Mouse (Mus musculus) MEL (cell line): ENCODE measurements at regions not wholly inside any gene's neighbourhood (a gene's known extent, or its start where the extent isn't known, plus 50 kb on each side); places are given as distances from the start of the nearest gene placed in this dataset.

Source experiments
- CTCF ChIP-seq, 3 experiments: IDR thresholded peaks in 2 of 3; conservative IDR thresholded peaks in 1 of 3; 2 replicates each; pipeline ENCODE4 v1.5.1; 2011 to 2012; ENCODE audit warnings: low read length in 3 of 3, low read depth in 2 of 3, mild to moderate bottlenecking in 2 of 3, improper control_type of control experiment in 1 of 3, inconsistent platforms in 1 of 3, mixed read lengths in 1 of 3, moderate library complexity in 1 of 3; ENCODE audit not compliant: control insufficient read depth in 1 of 3, insufficient read depth in 1 of 3, poor library complexity in 1 of 3, severe bottlenecking in 1 of 3
- EP300 ChIP-seq, 2 experiments: IDR thresholded peaks; 2 replicates each; pipeline ENCODE4 v1.6.1; 2011; ENCODE audit warnings: improper control_type of control experiment in 2 of 2, low read length in 2 of 2, low read depth in 1 of 2, mild to moderate bottlenecking in 1 of 2
- GATA1 ChIP-seq: IDR thresholded peaks from 2 replicates; pipeline ENCODE4 v1.6.1; 2011; ENCODE audit warnings: low read depth, low read length, improper control_type of control experiment
- HCFC1 ChIP-seq: IDR thresholded peaks from 2 replicates; pipeline ENCODE4 v1.6.1; 2012; ENCODE audit warnings: low read depth, mild to moderate bottlenecking, inconsistent platforms, low read length, improper control_type of control experiment, moderate library complexity
- JUND ChIP-seq: IDR thresholded peaks from 2 replicates; pipeline ENCODE4 v1.6.1; 2011; ENCODE audit warnings: low read depth, mild to moderate bottlenecking, improper control_type of control experiment, low read length
- MAZ ChIP-seq: IDR thresholded peaks from 2 replicates; pipeline ENCODE4 v1.6.1; 2012; ENCODE audit warnings: low read depth, mild to moderate bottlenecking, inconsistent platforms, low read length, improper control_type of control experiment
- POLR2AphosphoS5 ChIP-seq: IDR thresholded peaks from 2 replicates; pipeline ENCODE4 v1.6.1; 2012; ENCODE audit warnings: low read depth, borderline replicate concordance, mild to moderate bottlenecking, inconsistent platforms, low read length, moderate library complexity, mixed read lengths
- SMC3 ChIP-seq: IDR thresholded peaks from 2 replicates; pipeline ENCODE4 v1.6.1; 2011; ENCODE audit warnings: low read depth, low read length, improper control_type of control experiment
- TAL1 ChIP-seq: IDR thresholded peaks from 2 replicates; pipeline ENCODE4 v1.6.1; 2012; ENCODE audit warnings: mild to moderate bottlenecking, inconsistent platforms, low read length, moderate library complexity, mixed read lengths
- USF2 ChIP-seq, 2 experiments: IDR thresholded peaks; 2 replicates each; pipeline ENCODE4 v1.6.1; 2011 to 2012; ENCODE audit warnings: improper control_type of control experiment in 2 of 2, low read length in 2 of 2, borderline replicate concordance in 1 of 2, inconsistent platforms in 1 of 2, low read depth in 1 of 2, mild to moderate bottlenecking in 1 of 2; ENCODE audit not compliant: insufficient read depth in 1 of 2

DNA sequence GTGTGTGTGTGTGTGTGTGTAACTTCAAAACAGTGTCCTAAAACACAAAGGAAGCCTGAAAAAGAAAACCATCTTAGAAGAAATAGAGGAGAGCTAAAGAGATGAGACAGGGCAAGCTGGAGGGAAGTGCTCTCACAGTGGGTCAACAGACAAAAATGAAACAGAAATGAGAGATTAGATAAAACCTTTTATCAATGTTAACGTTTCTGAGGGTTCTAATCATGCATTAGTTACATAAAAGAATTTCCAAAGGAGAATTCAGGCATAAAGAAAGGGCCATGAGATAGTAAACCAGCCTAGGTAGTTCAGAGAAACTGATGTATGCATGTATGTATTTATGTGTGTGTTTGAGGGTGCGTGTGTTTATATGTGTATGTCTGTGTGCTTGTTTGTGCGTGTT is 319.7 kb upstream of the Runx1 start:
- no peak for TF ChIP-seq HCFC1
- peak; percentile 93 for TF ChIP-seq GATA1
- TF ChIP-seq TAL1 = no peak
- no peak for TF ChIP-seq MAZ
- no peak for TF ChIP-seq CTCF (IDR thresholded peaks at IDR 0.05 in 2 of 3, conservative IDR thresholded peaks at IDR 0.05 in 1 of 3; ENCODE audit: control insufficient read depth in 1 of 3, insufficient read depth in 1 of 3, low read depth in 2 of 3, low read length in 3 of 3, poor library complexity in 1 of 3, severe bottlenecking in 1 of 3)
- peak; percentile 85 to 97 for TF ChIP-seq EP300 (IDR thresholded peaks at IDR 0.05; ENCODE audit: low read depth in 1 of 2, low read length in 2 of 2)
- TF ChIP-seq JUND = peak; percentile 57; the same call in 1 of the 2 replicates
- TF ChIP-seq POLR2AphosphoS5 = no peak
- no peak for TF ChIP-seq USF2 (IDR thresholded peaks at IDR 0.05; ENCODE audit: borderline replicate concordance in 1 of 2, insufficient read depth in 1 of 2, low read depth in 1 of 2, low read length in 2 of 2)
- no peak for TF ChIP-seq SMC3
